Mouse (Mus musculus): ENCODE measurements at regions not wholly inside any gene's neighbourhood (a gene's known extent, or its start where the extent isn't known, plus 50 kb on each side); places are given as distances from the start of the nearest gene placed in this dataset.
A peak's percentile ranks its signal among the peaks of the same experiment; 100 is the strongest.

GRCm38 (mm10) chr13:112070757-112071156 is 217.5 kb upstream of the Ankrd55 start:
- no peak for TF ChIP-seq GATA4 (IDR thresholded peaks at IDR 0.05; ENCODE audit: insufficient replicate concordance, low read length)

- TF ChIP-seq GATA4 (IDR thresholded peaks at IDR 0.05; ENCODE audit: insufficient replicate concordance, low read length) = no peak
These were observed 216.9 kb upstream of the Ankrd55 start for GRCm38 (mm10) chr13:112071209-112071955.

- no peak for TF ChIP-seq GATA4 (IDR thresholded peaks at IDR 0.05; ENCODE audit: insufficient replicate concordance, low read length)
These were observed 216.3 kb upstream of the Ankrd55 start for GRCm38 (mm10) chr13:112071956-112072314.

GRCm38 (mm10) chr13:112073519-112074406 is 214.5 kb upstream of the Ankrd55 start:
- TF ChIP-seq GATA4 (IDR thresholded peaks at IDR 0.05; ENCODE audit: insufficient replicate concordance, low read length) = no peak

GRCm38 (mm10) chr13:112075847-112076479 is 212.3 kb upstream of the Ankrd55 start:
- TF ChIP-seq GATA4 (IDR thresholded peaks at IDR 0.05; ENCODE audit: insufficient replicate concordance, low read length) = no peak

GRCm38 (mm10) chr13:112078088-112078487 is 210.2 kb upstream of the Ankrd55 start:
- TF ChIP-seq GATA4 (IDR thresholded peaks at IDR 0.05; ENCODE audit: insufficient replicate concordance, low read length) = no peak

- TF ChIP-seq GATA4 (IDR thresholded peaks at IDR 0.05; ENCODE audit: insufficient replicate concordance, low read length) = no peak
These were observed 206.3 kb upstream of the Ankrd55 start for GRCm38 (mm10) chr13:112081935-112082334.

- TF ChIP-seq GATA4 (IDR thresholded peaks at IDR 0.05; ENCODE audit: insufficient replicate concordance, low read length) = no peak
These were observed 203.6 kb upstream of the Ankrd55 start for GRCm38 (mm10) chr13:112084484-112085278.

- no peak; the same call in 1 of the 2 replicates for TF ChIP-seq GATA4 (IDR thresholded peaks at IDR 0.05; ENCODE audit: insufficient replicate concordance, low read length)
These were observed 199.9 kb upstream of the Ankrd55 start for GRCm38 (mm10) chr13:112088312-112088771.

- TF ChIP-seq GATA4 (IDR thresholded peaks at IDR 0.05; ENCODE audit: insufficient replicate concordance, low read length) = no peak
These were observed 197.5 kb upstream of the Ankrd55 start for GRCm38 (mm10) chr13:112090737-112091136.

GRCm38 (mm10) chr13:112095595-112096139 is 192.6 kb upstream of the Ankrd55 start:
- no peak for TF ChIP-seq GATA4 (IDR thresholded peaks at IDR 0.05; ENCODE audit: insufficient replicate concordance, low read length)

- no peak for TF ChIP-seq GATA4 (IDR thresholded peaks at IDR 0.05; ENCODE audit: insufficient replicate concordance, low read length)
These were observed 188.2 kb upstream of the Ankrd55 start for GRCm38 (mm10) chr13:112099953-112100591.

- peak; percentile 81; the same call in 1 of the 2 replicates for TF ChIP-seq GATA4 (IDR thresholded peaks at IDR 0.05; ENCODE audit: insufficient replicate concordance, low read length)
These were observed 187.4 kb upstream of the Ankrd55 start for GRCm38 (mm10) chr13:112100592-112101420.

Data from liver, adult (tissue).